Mouse (Mus musculus): ENCODE data around the gene Rtn4rl2. TPM values are rescaled to one million over a fixed set of nuclear protein-coding genes. Genes with fewer than 3 reads are reported as not detected.

Rtn4rl2 gene
- polyA plus RNA-seq, 1 experiment from 2014 or later, result 1.6 TPM

DNA sequence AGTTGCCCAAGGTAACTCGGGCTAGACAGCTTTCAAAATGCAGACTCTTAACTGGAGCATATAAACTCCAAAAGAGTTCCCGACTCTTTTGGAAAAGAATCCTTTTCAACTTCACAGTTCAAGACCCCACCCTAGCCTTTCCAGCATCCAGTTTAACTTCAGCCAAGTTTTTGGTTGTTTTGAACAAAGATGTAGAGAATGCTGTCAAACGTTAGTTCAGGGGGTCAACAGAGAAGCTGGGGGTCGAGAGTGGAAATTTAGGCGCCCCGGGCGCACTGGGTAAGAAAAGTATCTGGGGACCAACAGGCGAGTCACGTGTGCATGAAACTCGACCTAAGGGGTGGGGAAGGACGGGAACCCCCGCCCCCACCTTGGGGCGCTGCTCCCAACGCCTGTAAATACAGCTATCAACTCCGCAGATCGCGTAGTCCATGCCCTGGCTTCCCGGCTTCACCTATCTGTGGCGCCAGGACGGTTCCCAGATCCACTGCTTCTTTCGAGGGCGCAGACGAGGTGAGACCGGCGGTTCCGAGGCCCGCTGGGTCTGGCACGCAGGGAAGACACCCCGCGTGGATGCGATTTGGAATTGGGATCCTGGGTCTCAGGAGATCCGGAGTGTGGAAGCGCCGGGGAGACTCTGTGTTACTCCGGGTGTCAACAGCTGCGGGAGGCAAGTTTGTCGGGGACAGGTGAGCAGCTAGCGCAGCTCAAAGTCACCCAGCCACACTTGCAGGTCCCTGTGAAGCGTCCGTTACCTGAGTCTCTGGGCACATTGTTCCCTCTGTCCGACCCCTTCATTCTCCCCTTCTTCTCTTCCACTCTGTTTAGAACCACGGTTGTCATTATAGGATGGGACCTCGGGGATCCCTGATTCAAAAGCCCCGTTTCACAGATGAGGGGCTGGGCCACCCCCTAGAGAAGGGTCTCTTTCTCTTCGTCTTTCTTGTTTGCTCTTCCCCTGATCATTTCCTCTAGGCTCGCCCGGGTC lies 47.2 kb downstream of the Rtn4rl2 start:
- ATAC-seq (replicated peaks; ENCODE audit: low FRiP score), result peak; percentile 46
- Histone ChIP-seq H3K4me1 (peaks cover 33% of the 10 kb centered on the region), H3K27ac (peak overlapping the region; percentile 93), H3K4me3 (replicated peaks) (peak overlapping the region; percentile 73), H3K9me3 (replicated peaks) (no peaks in the 10 kb centered on the region), H3K4me2 (peak overlapping the region; percentile 95), H3K9ac (peak overlapping the region; percentile 81), H3K27me3 (peaks cover 23% of the 10 kb centered on the region), H3K36me3 (no peaks in the 10 kb centered on the region)
- WGBS, result under 1% methylated on average over 47 of the region's 47 CpGs

DNA sequence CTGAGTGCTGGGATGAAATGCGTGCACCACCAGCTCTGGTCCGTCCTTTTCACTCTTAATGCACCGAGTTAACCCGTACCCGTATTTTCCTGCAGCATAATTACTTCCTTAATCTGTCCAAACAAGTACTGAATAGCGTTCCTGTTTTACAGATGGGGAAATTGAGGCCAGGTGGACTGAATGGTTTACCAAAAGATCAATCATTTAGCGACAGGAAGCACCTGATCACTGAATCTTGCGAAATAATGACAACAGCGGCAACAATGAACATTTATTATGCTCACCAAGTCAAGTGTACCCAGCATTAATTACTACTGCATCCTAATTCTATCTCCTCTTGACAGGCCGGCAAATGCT lies 47.9 kb downstream of the Rtn4rl2 start, which contains the start of gene Slc43a1:
Gene Slc43a1 (plus strand): TSS at position 258 of the 357 bp plus-strand sequence.
- WGBS, result 19% methylated on average over 10 of the region's 10 CpGs
- peak within 1 kb of the TSS; percentile 95 for H3K4me2 ChIP-seq
- H3K36me3 ChIP-seq, result no peaks in the 10 kb centered on the region
- H3K4me1 ChIP-seq, result peaks cover 33% of the 10 kb centered on the region
- H3K9ac ChIP-seq, result peak within 1 kb of the TSS; percentile 81
- H3K9me3 ChIP-seq (replicated peaks), result no peaks in the 10 kb centered on the region
- peak within 1 kb of the TSS; percentile 93 for H3K27ac ChIP-seq
- H3K27me3 ChIP-seq, result peaks cover 23% of the 10 kb centered on the region
- peak within 1 kb of the TSS; percentile 73 for H3K4me3 ChIP-seq (replicated peaks)
- ATAC-seq (replicated peaks; ENCODE audit: low FRiP score), result no peak

DNA sequence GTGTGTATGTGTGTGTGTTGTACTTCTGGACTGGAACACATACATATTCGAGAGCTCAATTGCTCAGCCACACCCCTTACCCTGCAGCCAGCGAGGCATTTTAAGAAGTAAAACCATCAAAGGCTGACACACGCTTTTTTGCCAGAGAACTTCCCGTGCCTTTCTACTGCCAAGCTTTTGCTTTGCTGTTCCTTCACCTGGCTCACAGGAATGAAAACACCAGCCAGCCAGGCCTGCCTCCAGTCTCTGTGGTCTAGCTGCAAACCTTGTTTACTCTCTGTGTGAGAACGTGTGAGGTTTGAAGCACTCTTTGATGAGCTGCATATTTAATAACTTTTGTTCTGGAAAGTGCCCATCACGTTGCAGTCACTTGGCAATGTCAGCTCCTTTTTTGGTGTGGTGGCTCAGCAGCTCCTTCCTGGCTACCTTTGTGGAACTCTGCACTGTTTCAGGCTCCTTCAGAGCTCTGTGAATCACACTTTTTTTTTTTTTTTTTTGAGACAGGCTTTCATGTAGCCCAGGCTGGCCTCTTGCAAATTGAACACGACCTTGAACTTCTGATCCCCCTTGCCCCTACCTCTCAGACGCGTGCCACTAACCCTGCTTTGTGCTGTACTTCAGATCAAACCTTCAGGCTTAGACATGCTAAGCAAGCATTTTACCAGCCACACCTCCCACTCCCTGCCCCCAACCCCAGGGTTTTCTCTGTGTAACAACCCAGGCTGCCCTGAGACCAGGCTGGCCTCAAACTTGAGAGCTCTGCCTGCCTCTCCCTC lies 48.5 kb downstream of the Rtn4rl2 start:
- Histone ChIP-seq H3K4me1 (peaks cover 33% of the 10 kb centered on the region), H3K9me3 (replicated peaks) (no peaks in the 10 kb centered on the region), H3K9ac (no peak overlapping the region), H3K4me3 (replicated peaks) (0 out of 2 replicates have a peak overlapping the region, but pooled peaks have one; percentile 73), H3K27me3 (peaks cover 23% of the 10 kb centered on the region), H3K27ac (no peak overlapping the region), H3K36me3 (no peaks in the 10 kb centered on the region), H3K4me2 (peak overlapping the region; percentile 95; the same call in 1 of the 2 replicates)
- 37% methylated on average over 9 of the region's 9 CpGs for whole genome bisulfite sequencing
- no peak for ATAC-seq (replicated peaks; ENCODE audit: low FRiP score)

DNA sequence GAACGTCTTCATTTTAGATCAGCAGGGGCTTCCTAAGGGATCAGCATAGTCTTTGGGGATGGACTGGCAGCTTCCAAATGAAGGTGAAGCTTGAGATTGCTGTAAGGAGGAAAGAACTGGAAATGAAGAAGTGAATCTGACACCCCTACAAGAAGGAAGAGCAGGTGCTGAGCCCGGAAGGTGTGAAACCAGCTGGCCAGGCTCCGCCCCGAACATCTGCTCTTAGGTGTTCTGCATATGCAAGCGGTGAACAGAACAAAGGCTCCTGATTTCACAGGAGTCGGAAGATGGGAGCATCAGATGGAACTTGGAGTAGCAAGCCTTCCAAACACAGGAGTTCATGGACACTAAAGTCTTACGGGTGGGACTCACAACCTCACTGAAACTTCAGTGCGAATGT lies 49.4 kb downstream of the Rtn4rl2 start:
- Histone ChIP-seq H3K4me3 (replicated peaks) (no peak overlapping the region), H3K36me3 (no peaks in the 10 kb centered on the region), H3K4me2 (no peak overlapping the region), H3K9ac (no peak overlapping the region), H3K9me3 (replicated peaks) (no peaks in the 10 kb centered on the region), H3K27me3 (peaks cover 23% of the 10 kb centered on the region), H3K27ac (no peak overlapping the region), H3K4me1 (peaks cover 31% of the 10 kb centered on the region)
- WGBS, result 57% methylated on average over 8 of the region's 8 CpGs
- ATAC-seq (replicated peaks; ENCODE audit: low FRiP score), result no peak

DNA sequence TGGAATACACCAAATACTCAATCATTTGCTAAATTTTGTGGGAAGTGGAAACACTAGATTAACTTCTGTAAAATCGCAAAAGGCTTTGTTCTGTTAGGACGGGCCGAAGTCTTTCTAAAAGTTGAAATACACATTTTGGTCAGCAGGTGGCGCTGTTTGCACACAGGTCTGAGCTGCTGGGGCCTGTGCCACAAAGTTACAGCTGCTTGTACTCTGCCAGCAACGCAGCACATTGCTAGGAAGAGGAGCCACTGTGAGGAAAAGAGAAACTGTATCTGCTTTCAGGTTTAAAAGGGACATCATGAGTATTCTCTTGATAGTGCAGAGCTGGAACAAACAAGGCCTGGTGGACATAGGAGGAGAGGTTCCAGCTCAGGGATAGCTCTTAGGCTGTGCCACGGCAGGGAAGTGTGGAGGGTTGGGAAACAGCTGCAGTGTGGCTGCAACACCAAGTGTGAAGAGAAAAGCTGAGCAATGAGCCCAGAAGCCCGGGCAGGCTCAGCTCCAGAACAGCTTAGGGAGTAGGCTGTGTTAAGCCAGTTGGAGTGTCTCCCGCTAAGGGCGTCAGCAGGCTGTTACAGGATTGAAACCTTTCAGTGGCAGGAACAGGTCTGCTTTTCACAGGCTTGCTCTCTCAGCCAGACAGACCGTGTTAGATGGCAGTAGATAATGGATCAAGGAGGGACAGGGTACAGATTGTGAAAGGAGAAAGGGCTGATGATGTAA lies 54.7 kb downstream of the Rtn4rl2 start:
- Histone ChIP-seq H3K9me3 (replicated peaks) (no peaks in the 10 kb centered on the region), H3K9ac (0 out of 2 replicates have a peak overlapping the region, but pooled peaks have one; percentile 7), H3K27me3 (peaks cover under 1% of the 10 kb centered on the region; the same call in 1 of the 2 replicates), H3K27ac (0 out of 2 replicates have a peak overlapping the region, but pooled peaks have one; percentile 41), H3K4me1 (peaks cover 8% of the 10 kb centered on the region; the same call in 1 of the 2 replicates), H3K4me3 (replicated peaks) (no peak overlapping the region), H3K4me2 (no peak overlapping the region), H3K36me3 (peaks cover 19% of the 10 kb centered on the region)
- peak; percentile 70 for ATAC-seq (replicated peaks; ENCODE audit: low FRiP score)
- 30% methylated on average over 10 of the region's 10 CpGs for WGBS

DNA sequence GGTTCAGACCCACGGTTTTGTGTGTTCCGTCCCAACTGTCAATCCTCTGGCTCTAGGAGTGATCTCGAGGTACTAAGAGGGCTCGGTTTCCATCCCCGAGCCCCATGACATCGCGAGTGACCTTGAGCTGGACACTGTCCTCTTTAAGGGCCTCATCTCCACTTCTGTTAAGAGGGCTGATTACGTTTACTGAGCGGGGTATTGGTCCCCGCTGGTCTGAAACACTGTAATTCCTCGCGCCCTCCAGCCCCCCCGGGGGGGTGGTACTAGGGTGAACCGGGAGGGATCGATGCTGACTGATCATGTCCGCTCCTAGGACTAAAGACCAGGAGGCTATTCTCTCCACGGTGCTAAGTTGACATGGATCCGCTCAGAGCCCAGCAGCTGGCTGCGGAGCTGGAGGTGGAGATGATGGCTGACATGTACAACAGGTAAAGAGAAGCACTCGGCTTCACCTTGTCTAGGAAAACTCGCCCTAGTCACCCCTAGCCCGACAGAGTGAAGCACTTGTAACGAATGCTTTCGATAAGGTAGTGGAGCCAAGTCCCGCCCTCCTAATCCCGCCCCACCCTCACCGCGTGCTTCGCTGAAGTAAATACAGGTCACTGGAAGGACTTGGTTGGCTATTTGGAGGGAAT lies 59.1 kb downstream of the Rtn4rl2 start:
- no peaks in the 10 kb centered on the region for H3K9me3 ChIP-seq (replicated peaks)
- H3K4me1 ChIP-seq, result peaks cover 18% of the 10 kb centered on the region
- ATAC-seq (replicated peaks; ENCODE audit: low FRiP score), result peak; percentile 33
- under 1% methylated on average over 29 of the region's 29 CpGs for WGBS
- no peaks in the 10 kb centered on the region for H3K27me3 ChIP-seq
- peak overlapping the region; percentile 65 for H3K4me3 ChIP-seq (replicated peaks)
- H3K27ac ChIP-seq, result 0 out of 2 replicates have a peak overlapping the region, but pooled peaks have one; percentile 34
- peaks cover 19% of the 10 kb centered on the region for H3K36me3 ChIP-seq
- H3K9ac ChIP-seq, result peak overlapping the region; percentile 69
- H3K4me2 ChIP-seq, result peak overlapping the region; percentile 85

DNA sequence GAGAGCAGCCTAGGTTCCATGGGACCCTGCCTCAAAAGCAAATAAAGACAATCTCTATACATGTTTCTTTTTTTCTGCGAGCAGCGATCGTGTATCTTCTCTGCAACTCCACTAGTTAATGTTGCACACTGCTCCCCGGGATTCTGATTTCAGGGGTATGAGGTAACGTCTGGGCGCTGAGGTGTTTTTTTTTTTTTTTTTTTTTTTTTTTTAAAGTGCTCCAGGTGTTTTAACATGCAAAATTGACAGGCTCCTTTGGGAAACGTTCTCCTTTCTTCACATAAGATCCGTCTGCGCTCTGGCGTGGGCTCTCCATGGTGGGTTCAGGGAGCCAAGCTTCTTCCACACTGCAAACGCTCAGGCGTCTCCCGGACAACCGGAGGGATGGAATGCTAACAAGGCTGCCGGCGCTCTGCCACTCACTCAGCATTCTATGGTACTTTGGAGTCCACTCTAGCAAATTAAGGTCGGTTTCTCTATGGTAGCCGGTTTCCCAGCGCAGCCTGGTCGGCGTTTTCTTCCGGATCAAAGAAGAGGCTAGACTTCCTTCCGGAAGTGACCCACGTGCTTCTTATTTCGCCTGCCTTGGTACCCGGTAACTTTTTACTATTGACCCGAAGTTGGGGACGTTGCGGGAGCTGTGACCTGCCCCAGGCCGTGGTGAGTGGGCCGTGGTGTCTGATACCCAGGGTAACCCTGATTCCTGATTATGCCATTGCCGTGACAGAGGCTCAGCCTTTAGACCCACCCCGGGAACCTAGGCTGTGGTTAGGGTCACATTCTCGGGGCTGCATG lies 59.8 kb downstream of the Rtn4rl2 start, which contains the start of gene Timm10:
Gene Timm10 (plus strand): TSS at position 510 of the 795 bp plus-strand sequence.
- Histone ChIP-seq H3K27me3 (no peaks in the 10 kb centered on the region), H3K9ac (peak within 1 kb of the TSS; percentile 69), H3K9me3 (replicated peaks) (no peaks in the 10 kb centered on the region), H3K36me3 (peaks cover 19% of the 10 kb centered on the region), H3K4me2 (peak within 1 kb of the TSS; percentile 85), H3K4me1 (peaks cover 14% of the 10 kb centered on the region), H3K4me3 (replicated peaks) (peak within 1 kb of the TSS; percentile 65), H3K27ac (0 out of 2 replicates have a peak within 1 kb of the TSS, but pooled peaks have one; percentile 34)
- ATAC-seq (replicated peaks; ENCODE audit: low FRiP score), result peak; percentile 90
- under 1% methylated on average over 34 of the region's 34 CpGs for WGBS

DNA sequence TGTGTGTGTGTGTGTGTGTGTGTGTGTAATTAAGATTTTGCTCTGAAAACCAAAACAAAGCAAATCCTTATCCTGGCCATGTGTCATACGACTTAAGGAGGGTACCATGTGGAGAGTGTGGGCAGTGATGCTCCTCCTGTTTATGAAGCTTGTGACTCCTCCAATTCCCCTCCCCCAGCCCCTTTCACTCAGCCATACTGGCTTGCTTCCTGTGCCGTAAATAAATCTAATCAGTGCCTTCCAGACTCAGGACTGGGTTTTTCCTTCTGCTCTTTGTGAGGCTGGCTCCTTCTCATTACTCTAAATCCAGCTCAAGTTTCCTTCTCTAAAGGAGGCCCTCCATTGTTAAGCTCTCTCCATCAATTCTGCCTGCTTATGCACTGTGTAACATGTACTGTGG lies 63.3 kb downstream of the Rtn4rl2 start:
- peaks cover 13% of the 10 kb centered on the region for H3K4me1 ChIP-seq
- 19% methylated on average over 2 of the region's 2 CpGs for WGBS
- no peak overlapping the region for H3K4me2 ChIP-seq
- H3K9ac ChIP-seq, result no peak overlapping the region
- H3K27ac ChIP-seq, result 0 out of 2 replicates have a peak overlapping the region, but pooled peaks have one; percentile 29
- H3K36me3 ChIP-seq, result no peaks in the 10 kb centered on the region
- H3K27me3 ChIP-seq, result no peaks in the 10 kb centered on the region
- ATAC-seq (replicated peaks; ENCODE audit: low FRiP score), result no peak
- no peak overlapping the region for H3K4me3 ChIP-seq (replicated peaks)
- no peaks in the 10 kb centered on the region for H3K9me3 ChIP-seq (replicated peaks)

DNA sequence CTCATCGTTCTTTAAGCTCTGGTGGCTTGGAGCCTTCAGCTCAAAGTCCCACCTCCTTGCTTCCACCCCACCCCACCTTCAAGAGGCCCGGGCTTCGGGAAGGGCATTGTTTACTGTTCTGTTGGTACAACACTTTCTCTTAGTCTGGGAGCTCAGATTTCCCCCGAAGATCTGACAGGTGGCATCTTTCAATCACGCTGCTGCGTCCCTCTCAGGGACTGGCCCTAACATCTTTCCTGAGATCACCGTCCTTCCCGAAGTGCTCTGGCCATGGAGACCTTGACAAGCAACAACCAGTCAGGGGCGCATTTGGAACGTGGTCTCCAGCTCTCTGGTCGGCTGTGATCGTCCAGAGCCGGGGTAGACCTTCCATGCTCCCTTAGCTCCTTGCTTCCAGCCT lies 64.0 kb downstream of the Rtn4rl2 start, which contains the start of gene Smtnl1:
Gene Smtnl1 (minus strand): TSS at position 101 of the 400 bp plus-strand sequence.
- H3K9me3 ChIP-seq (replicated peaks), result no peaks in the 10 kb centered on the region
- no peak within 1 kb of the TSS for H3K4me3 ChIP-seq (replicated peaks)
- WGBS, result 52% methylated on average over 13 of the region's 13 CpGs
- H3K27ac ChIP-seq, result 0 out of 2 replicates have a peak within 1 kb of the TSS, but pooled peaks have one; percentile 29
- H3K36me3 ChIP-seq, result no peaks in the 10 kb centered on the region
- ATAC-seq (replicated peaks; ENCODE audit: low FRiP score), result no peak
- peaks cover 9% of the 10 kb centered on the region for H3K4me1 ChIP-seq
- no peak within 1 kb of the TSS for H3K9ac ChIP-seq
- H3K27me3 ChIP-seq, result no peaks in the 10 kb centered on the region
- H3K4me2 ChIP-seq, result no peak within 1 kb of the TSS
